Mouse (Mus musculus): ENCODE data around the gene 1700010I14Rik.
A peak's percentile ranks its signal among the peaks of the same experiment; 100 is the strongest.

- 0 out of 2 replicates have a peak, but pooled peaks have one; percentile 1 for TF ChIP-seq POLR2A (IDR thresholded peaks at IDR 0.05; ENCODE audit: insufficient read depth, low read depth, low read length)
- no peak for TF ChIP-seq CTCF (IDR thresholded peaks at IDR 0.05)
- TF ChIP-seq EP300 (IDR thresholded peaks at IDR 0.05; ENCODE audit: insufficient read depth, low read depth, low read length), result no peak
Observed at GRCm38 (mm10) chr17:9032362-9033044, 44.4 kb downstream of the 1700010I14Rik start.
